Mouse (Mus musculus) urinary bladder, postnatal 36 days (tissue): ENCODE measurements around the gene Pin4.
"Not testable (repeated sequence)": the region's sequence is repeated elsewhere in the genome, so short reads cannot be mapped to it uniquely, and the experiment has no call there.

ENCODE experiments used
- DNase-seq, 2 experiments: peaks; one replicate each; pipeline ENCODE4 v3.0.0; 2022; ENCODE audit warnings: low spot score in 2 of 2, mixed read lengths in 1 of 2

Pin4 gene

DNA sequence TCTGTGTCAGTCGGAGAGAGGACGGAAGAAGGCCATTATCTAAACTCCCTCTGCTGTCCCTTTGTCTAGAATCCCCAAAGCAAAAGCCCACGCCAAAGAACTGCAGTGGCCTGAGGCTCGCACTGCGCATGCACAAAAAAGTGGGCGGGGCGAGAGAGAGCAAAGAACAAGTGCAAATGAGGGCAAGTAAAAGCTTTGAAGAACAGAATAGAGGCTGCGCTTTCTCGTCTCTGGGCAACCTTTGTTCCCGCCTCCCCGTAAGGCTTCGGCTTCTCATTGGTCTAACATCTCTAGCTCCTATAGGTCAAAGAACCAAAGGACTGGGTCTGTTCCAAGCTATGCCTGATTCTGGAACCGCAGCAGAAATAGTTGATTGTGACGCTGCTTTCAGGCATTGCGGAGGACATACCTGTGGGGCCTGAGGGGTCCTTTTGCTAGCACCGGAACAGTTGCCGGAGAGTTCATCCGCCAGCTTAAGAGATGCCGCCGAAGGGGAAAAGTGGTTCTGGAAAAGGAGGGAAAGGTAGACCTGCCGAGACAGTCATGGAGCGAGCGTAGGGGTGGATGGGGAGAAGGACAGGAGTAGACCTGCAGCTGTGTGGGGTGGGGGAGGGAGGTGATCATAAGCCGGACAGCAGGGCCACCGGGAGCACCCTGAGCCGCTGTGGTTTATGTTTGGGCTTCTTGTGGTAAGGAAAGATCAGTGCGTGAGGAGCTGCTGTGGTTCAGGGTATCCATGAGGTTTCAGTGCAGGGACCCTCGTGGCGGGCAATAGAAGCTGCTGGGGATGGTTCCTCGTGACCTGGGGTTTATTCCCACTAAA is at the start of gene Pin4:
TSS of gene Pin4 (plus strand) at position 406 of the 823 bp plus-strand sequence.
- DNase-seq = peak; percentile 75 to 89

GRCm38 (mm10) chrX:102070591-102071471 is 48.4 kb upstream of the Pin4 start, which contains the start of gene Rtl5:
Gene Rtl5, minus strand, starts transcription at chrX:102071304.
- peak; percentile 11 to 58 for DNase-seq

DNA sequence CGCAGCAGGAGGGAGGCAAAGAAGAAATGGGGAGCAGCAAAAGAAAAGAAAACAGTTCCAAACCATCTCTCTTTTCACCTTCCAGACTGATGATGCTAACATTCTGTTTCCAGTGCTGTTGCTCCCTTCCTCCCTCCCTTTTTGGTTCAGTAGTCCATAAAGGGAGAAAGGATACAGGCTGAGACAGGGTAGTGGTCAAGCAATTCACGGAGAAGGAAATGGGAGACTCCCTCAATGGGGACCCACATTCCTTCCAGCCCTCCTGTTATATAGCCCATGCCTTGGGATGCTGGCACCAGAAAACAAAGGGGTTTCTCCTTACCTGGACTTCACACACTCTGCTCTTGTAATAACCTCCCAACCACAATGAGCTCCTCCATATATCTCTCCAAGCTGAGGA is 47.7 kb upstream of the Pin4 start:
- DNase-seq = no peak

- no peak for DNase-seq
These were observed 45.5 kb upstream of the Pin4 start for GRCm38 (mm10) chrX:102073605-102074325.

DNA sequence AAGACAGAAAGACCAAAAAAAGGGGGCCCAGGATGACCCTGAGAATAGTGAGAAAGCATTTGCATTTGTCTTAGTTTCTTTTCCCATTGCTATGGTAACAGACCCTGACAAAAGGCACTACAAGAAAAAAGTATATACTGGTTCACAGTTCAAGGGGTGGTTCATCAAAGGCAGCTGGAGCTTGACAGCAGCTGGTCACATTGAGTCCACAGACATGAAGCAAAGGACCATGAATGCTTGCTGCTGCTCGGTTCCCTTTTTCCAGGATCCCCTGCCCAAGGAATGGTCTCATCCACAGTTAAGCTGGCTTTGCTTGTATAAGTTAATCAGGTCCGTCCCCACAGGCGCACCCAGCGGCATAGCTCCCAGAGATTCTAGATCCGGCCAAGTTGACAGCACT is 44.8 kb upstream of the Pin4 start:
- DNase-seq = no peak

GRCm38 (mm10) chrX:102075158-102075557 is 44.1 kb upstream of the Pin4 start:
- no peak for DNase-seq

DNA sequence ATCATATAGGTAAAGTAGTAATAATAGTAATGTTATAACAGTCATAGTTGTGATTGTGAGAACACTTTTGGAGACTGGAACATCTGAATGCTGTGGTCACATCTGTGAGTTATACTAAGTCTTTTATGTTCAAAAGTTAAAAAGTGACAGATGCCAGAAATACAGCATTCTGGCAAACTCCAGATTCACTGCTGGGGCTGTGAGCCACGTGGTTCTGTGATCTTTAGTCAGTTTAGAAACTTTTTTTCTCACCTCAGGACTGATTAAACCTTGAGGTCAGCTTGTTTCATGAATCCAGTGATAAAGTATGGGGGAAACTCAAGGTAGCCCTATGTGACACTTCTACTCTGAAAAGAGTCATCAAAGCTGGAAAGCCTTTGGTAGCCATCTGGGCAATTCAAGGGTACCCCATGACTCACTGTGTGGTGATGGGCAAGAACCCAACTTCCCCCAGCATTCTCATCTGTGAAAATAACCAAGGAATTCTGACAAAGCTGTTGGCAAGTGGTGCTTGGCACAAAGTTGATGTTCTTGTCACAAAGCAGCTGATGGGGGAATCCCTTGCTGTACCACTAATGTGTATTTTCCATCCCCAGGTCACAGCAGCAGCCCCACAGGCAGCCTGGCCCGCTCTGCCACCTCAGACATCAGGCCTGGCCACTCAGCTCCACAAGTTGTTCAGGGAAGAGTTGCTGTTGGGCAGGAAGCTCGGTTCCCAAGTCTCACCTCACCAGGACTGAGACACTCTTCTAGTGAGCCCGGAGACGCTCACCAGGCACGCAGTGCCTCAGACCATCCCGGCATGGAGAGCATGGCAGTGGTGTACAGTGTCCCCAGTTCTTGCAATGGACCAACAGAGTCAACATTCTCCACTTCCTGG is 42.1 kb upstream of the Pin4 start:
- DNase-seq = no peak

- no peak for DNase-seq
These were observed 38.2 kb upstream of the Pin4 start for GRCm38 (mm10) chrX:102081076-102081475.

- DNase-seq = no peak
These were observed 37.5 kb upstream of the Pin4 start for GRCm38 (mm10) chrX:102081573-102082279.

GRCm38 (mm10) chrX:102082340-102082739 is 36.9 kb upstream of the Pin4 start:
- DNase-seq = no peak

GRCm38 (mm10) chrX:102085798-102086443 is 33.3 kb upstream of the Pin4 start:
- no peak for DNase-seq

DNA sequence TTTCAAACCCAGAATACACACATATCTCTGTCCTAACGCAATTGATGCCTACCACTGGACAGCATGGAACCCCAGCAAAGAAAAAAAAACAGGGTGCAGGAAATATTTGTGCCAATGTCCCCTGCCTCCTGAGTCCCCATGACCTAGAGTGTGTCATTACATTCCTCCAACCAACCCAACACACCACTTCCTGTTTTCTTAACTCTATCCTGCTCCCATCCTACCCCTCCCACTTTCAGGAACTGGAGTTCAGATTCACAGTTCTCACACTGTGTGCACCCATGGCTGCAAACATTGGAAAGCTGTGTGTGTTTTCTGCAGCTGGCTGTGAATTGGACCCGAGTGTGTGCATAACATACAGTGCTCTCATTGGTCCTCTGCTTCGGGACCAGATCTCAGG is 28.6 kb upstream of the Pin4 start:
- no peak for DNase-seq

DNA sequence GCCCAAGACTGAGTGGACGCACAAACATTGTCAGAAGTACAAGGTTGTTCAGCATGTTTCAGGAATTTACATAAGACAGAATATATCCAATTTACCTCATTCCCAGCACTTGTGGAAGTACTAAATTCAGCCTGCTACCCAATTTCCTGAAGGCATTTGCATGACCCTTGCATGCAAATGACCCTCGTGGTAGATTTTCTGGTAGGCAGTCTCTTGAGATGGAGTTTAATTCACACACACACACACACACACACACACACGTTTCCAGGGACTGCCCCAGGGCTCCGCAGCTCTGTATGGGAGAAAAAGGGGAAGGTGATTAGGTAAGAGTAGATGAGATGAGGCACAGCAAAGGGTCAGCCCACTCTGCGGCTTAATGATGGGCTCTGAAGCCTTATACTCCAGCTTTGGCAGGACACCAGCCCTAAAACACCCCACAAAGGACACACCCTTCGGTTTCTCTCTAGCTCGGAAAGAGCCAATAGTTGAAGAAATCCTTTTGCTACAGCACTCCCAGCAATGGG is 24.8 kb upstream of the Pin4 start:
- DNase-seq = no peak

DNA sequence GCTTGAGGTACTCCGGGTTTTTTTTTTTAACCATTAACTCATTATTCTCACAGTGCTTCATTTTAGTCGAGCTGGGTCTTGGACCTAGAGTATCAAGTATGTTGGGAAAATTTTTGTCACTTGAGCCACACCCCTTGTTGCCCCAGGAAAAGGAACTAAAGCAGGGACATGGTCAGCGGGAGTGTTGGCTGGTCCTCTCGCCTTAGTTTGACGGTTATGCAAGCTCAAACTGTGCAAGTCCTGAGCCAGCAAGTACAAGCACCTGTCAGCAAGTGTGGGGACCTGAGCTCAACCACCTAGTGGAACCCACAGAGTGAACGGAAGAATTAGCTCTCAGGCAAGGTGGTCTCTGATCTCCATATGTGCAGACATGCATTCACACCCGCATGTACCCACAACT is 17.4 kb upstream of the Pin4 start:
- DNase-seq = no peak

- DNase-seq = not testable (repeated sequence)
These were observed 15.4 kb upstream of the Pin4 start for GRCm38 (mm10) chrX:102103830-102104229.

DNA sequence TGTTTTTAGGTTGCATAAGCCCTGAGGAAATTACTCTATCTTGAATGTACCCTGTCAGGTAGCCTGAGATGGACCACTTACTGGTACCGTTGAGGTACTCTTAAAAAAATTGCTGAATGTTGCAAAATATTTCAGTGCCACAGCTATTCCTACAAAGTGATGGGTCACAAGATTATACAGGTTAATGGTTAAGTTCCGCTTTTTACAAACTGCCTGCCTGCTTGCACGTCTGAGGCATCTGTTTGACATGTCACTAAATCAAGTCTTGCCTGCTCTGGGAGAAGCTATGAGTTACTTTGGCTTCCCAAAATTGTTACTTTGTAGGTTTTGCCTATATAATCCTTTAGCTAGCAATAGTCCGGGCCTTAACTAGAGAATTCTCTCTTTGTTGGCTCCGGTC is 9.9 kb upstream of the Pin4 start:
- not testable (repeated sequence) for DNase-seq

DNA sequence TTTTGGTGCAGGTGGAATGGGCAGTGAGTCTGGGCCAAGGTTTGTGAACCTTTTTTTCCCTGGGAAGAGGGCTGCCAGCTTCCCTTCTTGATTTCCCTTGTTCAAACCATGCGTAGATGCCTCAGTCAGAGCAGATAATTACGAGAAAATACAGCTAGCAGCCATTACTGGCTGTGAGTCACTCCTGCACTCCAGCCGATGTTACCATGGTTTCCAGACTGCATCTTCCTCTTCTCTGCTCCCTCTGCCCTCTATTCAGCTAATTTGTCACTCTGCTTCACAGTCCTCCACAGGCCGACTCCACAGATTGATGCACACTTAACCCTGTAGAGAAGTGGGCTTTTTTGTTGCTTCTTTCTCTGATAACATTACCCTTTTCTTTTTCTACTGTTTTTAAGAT is 3.6 kb upstream of the Pin4 start:
- no peak for DNase-seq

DNA sequence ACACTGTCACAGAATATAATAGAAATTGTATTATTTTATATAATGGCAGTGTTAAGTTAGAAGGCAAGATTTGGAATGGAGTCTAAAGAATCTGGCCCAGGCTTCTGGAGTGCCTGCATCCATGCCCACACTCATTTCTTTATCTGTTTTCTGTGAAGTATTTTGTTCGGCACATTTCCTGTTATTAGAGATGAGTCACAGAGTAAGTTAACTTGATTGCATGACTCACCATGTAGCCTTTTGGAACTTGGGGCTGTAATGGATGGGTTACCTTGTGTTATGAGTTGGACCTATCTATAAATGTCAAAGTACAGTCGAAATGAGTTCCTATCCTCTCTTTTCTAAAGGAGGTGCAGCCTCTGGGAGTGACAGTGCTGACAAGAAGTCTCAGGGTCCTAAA is 2.1 kb downstream of the Pin4 start:
- no peak for DNase-seq

DNA sequence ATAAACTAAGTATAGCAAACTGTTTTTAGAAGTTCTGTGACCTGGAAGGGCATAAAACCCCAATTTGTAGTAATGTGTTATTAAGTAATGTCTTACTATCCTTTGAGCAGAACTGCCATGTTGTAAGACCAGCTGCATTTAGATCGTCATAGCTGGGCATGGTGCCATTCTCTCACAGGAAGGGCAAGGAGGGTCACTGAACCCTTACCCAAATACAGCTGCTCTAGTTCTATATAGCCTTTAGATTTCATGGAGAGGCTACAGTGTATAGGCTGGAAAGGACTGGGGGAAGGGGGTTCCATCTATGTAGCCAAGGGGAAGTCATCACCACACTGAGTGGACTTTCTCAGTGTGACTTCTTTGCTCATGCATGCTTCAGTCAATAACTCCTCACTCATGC is 21.9 kb downstream of the Pin4 start:
- no peak for DNase-seq
